Mouse (Mus musculus) liver, postnatal 0 days (tissue): ENCODE data around the gene Slc36a4.
A peak's percentile ranks its signal among the peaks of the same experiment; 100 is the strongest.

ENCODE experiments used
- CTCF ChIP-seq: sonication (generic); IDR thresholded peaks from 2 replicates; pipeline ENCODE4 v1.5.1; 2016; ENCODE audit warnings: antibody characterized with exemption, low read depth
- EP300 ChIP-seq: IDR thresholded peaks from 2 replicates; pipeline ENCODE4 v1.6.1; 2016; ENCODE audit warnings: antibody characterized with exemption, low read depth, mild to moderate bottlenecking

GRCm38 (mm10) chr9:15737522-15737921 is 28.0 kb downstream of the Slc36a4 start:
- TF ChIP-seq CTCF (no peak), EP300 (peak; percentile 72)
